Mouse (Mus musculus) ES-Bruce4 (cell line): ENCODE measurements around the gene Txnrd1.

Experiments used
- CTCF ChIP-seq: IDR thresholded peaks from one replicate; pipeline ENCODE4 v1.8.1; 2011; ENCODE audit warnings: low read depth, low read length
- POLR2A ChIP-seq: IDR thresholded peaks from one replicate; pipeline ENCODE4 v1.8.1; 2011; ENCODE audit warnings: low read length; ENCODE audit not compliant: insufficient read depth

DNA sequence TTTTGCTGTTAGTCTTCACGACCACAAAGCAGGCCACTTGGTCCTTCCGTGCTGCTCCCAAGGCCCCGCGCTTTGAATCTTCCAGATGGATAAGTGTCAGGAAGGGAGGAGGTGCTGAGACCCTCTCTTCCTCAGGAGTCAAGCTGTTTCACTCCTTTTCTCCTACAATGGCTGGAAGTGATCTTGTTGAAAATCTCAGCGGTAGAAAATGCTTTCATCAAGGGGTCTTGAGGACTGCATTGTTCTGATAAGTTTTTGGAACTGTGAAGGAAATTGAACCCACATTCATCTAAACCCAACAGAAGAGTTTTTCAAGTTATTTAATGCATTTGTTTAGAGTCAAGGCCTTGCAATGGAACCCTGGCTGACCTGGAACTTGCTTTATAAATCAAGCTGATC is 10.0 kb upstream of the Txnrd1 start:
- TF ChIP-seq POLR2A (no peak), CTCF (no peak)
